1 mouse cellular context compared by ENCODE assay signal in genomic region chr17:36830470-36830869, GRCm38 (mm10).
A peak's percentile ranks its signal among the peaks of the same experiment; 100 is the strongest.
TF ChIP-seq lines count a peak whose summit lies in the region.

No protein-coding gene starts in this region.

TF ChIP-seq in CH12.LX, 34 proteins besides CTCF, POLR2A, EP300 and RAD21:
- TF ChIP-seq MAX (IDR thresholded peaks at IDR 0.05; ENCODE audit: low read length) (0 out of 2 replicates have a peak, but pooled peaks have one; percentile 57), MAFK (IDR thresholded peaks at IDR 0.05; ENCODE audit: insufficient replicate concordance, low read length) (no peak), ZNF384 (IDR thresholded peaks at IDR 0.05; ENCODE audit: low read depth, low read length) (no peak), MYC (IDR thresholded peaks at IDR 0.05; ENCODE audit: low read depth, low read length) (peak; percentile 84), CHD1 (IDR thresholded peaks at IDR 0.05; ENCODE audit: low read depth, low read length) (no peak), NELFE (IDR thresholded peaks at IDR 0.05; ENCODE audit: low read depth, low read length) (no peak)
